ENCODE assay signal across 12 mouse cellular contexts in the genomic region with DNA sequence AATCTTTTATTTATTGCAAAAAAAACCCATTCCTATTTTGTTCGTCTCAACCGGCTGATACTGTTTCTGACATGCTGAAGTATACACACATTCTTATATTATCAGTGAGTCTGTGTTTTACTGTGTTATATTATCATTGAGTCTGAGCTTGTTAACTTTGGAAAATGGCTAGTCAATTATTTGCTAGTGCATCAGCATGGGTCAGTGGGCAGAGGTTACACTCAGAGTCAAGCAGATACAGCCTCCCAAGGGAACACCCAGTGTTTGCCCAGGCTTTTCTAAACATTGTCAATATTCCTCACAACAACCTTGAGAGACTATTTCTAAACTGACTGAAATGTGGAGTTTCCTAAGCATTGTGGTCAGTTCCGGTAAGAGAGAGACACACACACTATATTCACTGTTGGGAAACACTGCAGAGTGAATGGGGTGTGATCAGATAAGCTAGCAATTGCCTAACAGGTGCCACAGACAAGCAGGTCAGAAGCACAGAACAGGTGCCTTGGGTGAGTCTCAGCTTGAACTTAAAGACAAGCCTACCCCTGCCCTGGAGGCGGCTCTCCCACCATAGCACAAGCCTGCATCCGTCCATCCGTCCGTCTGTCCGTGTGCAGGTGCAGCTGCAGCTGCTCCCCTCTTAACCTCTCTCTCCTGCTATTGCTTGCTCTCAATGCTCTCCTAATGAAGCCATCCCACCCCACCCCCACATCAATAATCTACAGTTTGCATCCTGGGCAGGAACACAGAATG. TPM values are rescaled to one million over a fixed set of nuclear protein-coding genes. Genes with fewer than 3 reads are reported as not detected.
DNase-seq lines count a peak whose midpoint lies in the region; ATAC-seq and TF ChIP-seq lines count a peak whose summit lies in the region.
"Had no signal": no experiment of that assay in that cellular context is flagged by ENCODE, and none has a peak within 500 bp of the region (broad histone marks: within the 10 kb centered on the region; RNA-seq: fewer than 3 reads in every experiment).

No protein-coding gene starts in this region.

- H3K36me3 ChIP-seq in lung, postnatal 0 days (ENCODE audit: insufficient read depth, low read length), result no peaks in the 10 kb centered on the region
- H3K36me3 ChIP-seq in stomach, postnatal 0 days (ENCODE audit: control insufficient read depth, insufficient read depth, low read length), result no peaks in the 10 kb centered on the region
- H3K36me3 ChIP-seq: embryonic facial prominence, embryonic 15.5 days had no signal

- WGBS in lung, postnatal 0 days, result 63% methylated on average over 8 of the region's 8 CpGs
- WGBS in stomach, postnatal 0 days, result 51% methylated on average over 8 of the region's 8 CpGs

- intact Hi-C loops in left cerebral cortex, adult 2 months (cut with DNase I), result no loop called here

- TF ChIP-seq CTCF in lung, postnatal 0 days (IDR thresholded peaks at IDR 0.05), result no peak
- no peak for TF ChIP-seq CTCF in stomach, postnatal 0 days (IDR thresholded peaks at IDR 0.05; ENCODE audit: low read depth)
- TF ChIP-seq CTCF in left cerebral cortex, adult 2 months (IDR thresholded peaks at IDR 0.05), result no peak

- H3K4me2 ChIP-seq in lung, postnatal 0 days (replicated peaks; ENCODE audit: low read depth, low read length), result no peak overlapping the region
- H3K4me2 ChIP-seq in stomach, postnatal 0 days (replicated peaks; ENCODE audit: low read depth), result no peak overlapping the region
- H3K4me2 ChIP-seq: embryonic facial prominence, embryonic 15.5 days had no signal

- DNase-seq in lung, postnatal 0 days (ENCODE audit: low spot score), result peak; percentile 33
- DNase-seq in lung, postnatal 10 days, result no peak
- DNase-seq in kidney, adult 18-20 months, result peak; percentile 26
- peak; percentile 20 to 38 for DNase-seq in kidney, postnatal 4 days
- DNase-seq in stomach, postnatal 0 days (ENCODE audit: low spot score), result no peak
- DNase-seq in left cerebral cortex, adult 2 months (ENCODE audit: extremely low spot score in 1 of 2, low spot score in 2 of 2), result no peak
- no peak for DNase-seq in lung, adult 18-20 months
- DNase-seq: cerebellum, postnatal 25 days; forebrain, postnatal 0 days; heart, adult 18-20 months; heart, postnatal 14 days had no signal

- no peaks in the 10 kb centered on the region for H3K27me3 ChIP-seq in lung, postnatal 0 days (replicated peaks; ENCODE audit: insufficient read depth, low read length)
- H3K27me3 ChIP-seq in stomach, postnatal 0 days (ENCODE audit: control insufficient read depth, insufficient read depth, low read length), result no peaks in the 10 kb centered on the region
- H3K27me3 ChIP-seq: embryonic facial prominence, embryonic 15.5 days had no signal

- H3K27ac ChIP-seq in lung, postnatal 0 days (ENCODE audit: low read length), result no peak overlapping the region
- no peak overlapping the region for H3K27ac ChIP-seq in stomach, postnatal 0 days (replicated peaks)
- H3K27ac ChIP-seq in left cerebral cortex, adult 2 months, result no peak overlapping the region
- H3K27ac ChIP-seq: embryonic facial prominence, embryonic 15.5 days had no signal

- TF ChIP-seq EP300 in lung, postnatal 0 days (IDR thresholded peaks at IDR 0.05), result no peak
- no peak for TF ChIP-seq EP300 in stomach, postnatal 0 days (optimal IDR thresholded peaks at IDR 0.05)

- no peaks in the 10 kb centered on the region for H3K9me3 ChIP-seq in lung, postnatal 0 days (ENCODE audit: low read length)
- H3K9me3 ChIP-seq in stomach, postnatal 0 days (ENCODE audit: control insufficient read depth, low read length), result no peaks in the 10 kb centered on the region
- H3K9me3 ChIP-seq: embryonic facial prominence, embryonic 15.5 days had no signal

- no peak overlapping the region for H3K9ac ChIP-seq in lung, postnatal 0 days (replicated peaks; ENCODE audit: low read depth)
- H3K9ac ChIP-seq in stomach, postnatal 0 days (ENCODE audit: low read length), result no peak overlapping the region
- H3K9ac ChIP-seq: embryonic facial prominence, embryonic 15.5 days; forebrain, postnatal 0 days had no signal

- ATAC-seq in lung, postnatal 0 days, result no peak
- peak; percentile 29; the same call in 1 of the 2 replicates for ATAC-seq in stomach, postnatal 0 days (ENCODE audit: low FRiP score, low TSS enrichment)
- ATAC-seq: forebrain, postnatal 0 days had no signal

- H3K4me3 ChIP-seq in lung, postnatal 0 days (ENCODE audit: low read depth, low read length), result no peak overlapping the region
- no peak overlapping the region for H3K4me3 ChIP-seq in stomach, postnatal 0 days (ENCODE audit: low read depth, low read length)
- no peak overlapping the region for H3K4me3 ChIP-seq in left cerebral cortex, adult 2 months
- H3K4me3 ChIP-seq: embryonic facial prominence, embryonic 15.5 days had no signal

- no peaks in the 10 kb centered on the region for H3K4me1 ChIP-seq in lung, postnatal 0 days (ENCODE audit: insufficient read depth, low read depth, low read length)
- H3K4me1 ChIP-seq in stomach, postnatal 0 days (replicated peaks; ENCODE audit: control insufficient read depth, insufficient read depth), result no peaks in the 10 kb centered on the region
- H3K4me1 ChIP-seq: embryonic facial prominence, embryonic 15.5 days had no signal

RNA-seq across cellular contexts. Expression of gene Acpp, which starts 18.1 kb away (rescaled TPM):
- polyA plus RNA-seq in lung, postnatal 0 days (2015; fragmentation: Nextera tagmentation; extraction: Ambion mirVana), result 0.76 and 0.84 TPM in 2 replicates
- 9.8 and 10.8 TPM in 2 replicates for polyA plus RNA-seq in stomach, postnatal 0 days (2015; fragmentation: Nextera tagmentation; extraction: Ambion mirVana)
- under 1 TPM; 0.28 to 0.34 TPM for total RNA-seq in left cerebral cortex, adult 2 months (2021)

Comparison
In these comparisons a context has a peak if more than half of its experiments do, and no peak if none do; other contexts are left out.
1. DNase-seq: peak in lung, postnatal 0 days (single experiment), kidney, adult 18-20 months (single experiment) and kidney, postnatal 4 days (2 of 2); none in lung, postnatal 10 days (single experiment), stomach, postnatal 0 days (single experiment), left cerebral cortex, adult 2 months (0 of 2) and lung, adult 18-20 months (0 of 2).